Mouse (Mus musculus): ENCODE results near the gene Acp1.

DNA sequence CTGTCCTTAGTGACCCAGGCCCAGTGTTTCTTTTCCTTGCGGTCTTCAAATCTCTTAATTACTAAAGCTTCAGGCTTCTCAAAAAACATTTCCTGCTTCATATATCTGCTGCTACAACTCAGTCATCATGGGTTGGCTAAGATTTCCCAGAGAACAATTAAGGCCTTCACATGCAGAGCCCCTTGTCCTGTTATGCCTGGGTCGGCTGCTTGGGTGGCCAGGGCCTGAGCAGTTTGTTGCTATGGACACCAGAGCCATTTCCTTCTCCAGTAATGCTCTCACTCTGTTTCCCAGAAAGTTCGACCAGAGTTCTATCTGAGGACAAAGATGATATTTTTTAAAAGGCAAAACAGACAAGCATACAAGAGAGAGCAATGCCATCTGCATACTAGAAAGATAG, 32.8 kb upstream of the Acp1 start:
- TF ChIP-seq POLR2A (IDR thresholded peaks at IDR 0.05; ENCODE audit: low read depth, low read length) (no peak), CTCF (IDR thresholded peaks at IDR 0.05; ENCODE audit: borderline replicate concordance, insufficient read depth, low read length) (no peak)

All from embryonic fibroblast, embryonic 13.5 days (primary cell).